Mouse (Mus musculus) urinary bladder, postnatal 10 days (tissue): ENCODE data around the gene Rasgrp2.

Experiments used
- DNase-seq: peaks from one replicate; pipeline ENCODE4 v3.0.0; 2022; ENCODE audit warnings: low spot score

Gene Rasgrp2

DNA sequence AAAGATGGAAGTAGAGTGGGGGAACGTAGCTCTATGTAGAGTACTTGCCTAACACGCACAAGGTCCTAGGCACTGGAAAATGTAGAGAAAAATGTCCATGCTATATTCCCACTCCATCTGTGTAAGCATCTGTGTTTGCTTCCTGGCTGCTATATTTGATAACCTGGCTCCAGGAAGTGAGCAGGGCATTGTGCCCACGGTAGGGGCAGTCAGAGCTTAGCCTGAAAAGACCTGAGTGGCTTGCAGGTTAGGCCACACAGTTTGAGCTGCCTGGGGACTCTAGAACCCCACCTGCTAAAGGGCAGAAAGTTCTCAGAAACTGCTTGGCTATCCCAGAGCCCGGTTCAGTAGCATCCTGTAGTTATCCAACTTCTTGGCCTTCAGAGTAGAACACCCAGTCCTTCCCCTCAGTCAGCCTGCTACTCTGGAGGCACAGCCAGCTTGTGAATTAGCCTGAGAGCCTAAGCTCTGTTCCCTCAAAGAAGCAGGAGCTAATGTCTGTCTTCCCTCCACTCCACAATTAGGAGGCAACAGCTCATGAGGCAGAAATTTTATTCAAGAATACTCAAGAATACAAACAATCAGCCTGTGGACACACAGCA, 16.7 kb upstream of the Rasgrp2 start:
- no peak for DNase-seq

DNA sequence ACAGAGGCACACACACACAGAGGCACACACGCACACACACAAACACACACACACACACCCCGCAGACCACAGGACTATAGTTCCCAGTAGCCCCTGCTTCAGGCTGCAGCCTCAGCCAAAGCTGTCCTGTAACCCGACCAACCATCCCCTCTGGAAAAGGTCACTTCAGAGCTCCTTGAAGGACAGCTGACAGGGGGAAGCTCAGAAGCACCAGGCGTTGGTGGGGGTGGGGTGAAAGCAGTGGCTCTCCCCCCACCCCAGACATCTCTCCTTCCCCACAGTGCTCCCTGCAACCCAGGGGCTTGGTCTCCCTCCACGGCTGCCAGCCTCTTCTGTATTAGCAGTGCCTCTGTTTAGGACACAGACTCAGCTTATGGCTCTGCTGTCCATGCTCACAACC, 15.7 kb upstream of the Rasgrp2 start:
- DNase-seq: no peak

DNA sequence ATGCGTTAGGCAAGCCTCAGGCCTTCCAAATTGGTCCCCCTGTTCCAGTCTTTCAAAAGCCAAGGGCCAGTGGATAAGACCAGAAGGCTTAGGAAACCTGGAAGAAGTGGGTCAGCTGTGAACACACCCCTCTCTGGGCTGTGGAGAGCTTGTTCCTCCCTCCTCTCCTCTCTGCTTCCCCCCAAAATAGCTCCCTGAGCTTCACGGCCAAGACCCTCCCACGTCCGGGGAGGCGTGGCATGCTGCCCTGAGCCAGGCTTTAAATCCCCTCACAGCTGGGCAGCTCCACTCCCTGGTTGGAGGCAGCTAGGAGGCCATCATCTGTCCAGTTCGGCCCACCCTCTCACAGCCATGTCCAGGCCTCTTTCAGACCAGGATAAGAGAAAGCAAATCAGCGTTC, 15.0 kb upstream of the Rasgrp2 start, which contains the start of gene Pygm:
Gene Pygm (plus strand): TSS at position 272 of the 400 bp plus-strand sequence.
- no peak for DNase-seq

DNA sequence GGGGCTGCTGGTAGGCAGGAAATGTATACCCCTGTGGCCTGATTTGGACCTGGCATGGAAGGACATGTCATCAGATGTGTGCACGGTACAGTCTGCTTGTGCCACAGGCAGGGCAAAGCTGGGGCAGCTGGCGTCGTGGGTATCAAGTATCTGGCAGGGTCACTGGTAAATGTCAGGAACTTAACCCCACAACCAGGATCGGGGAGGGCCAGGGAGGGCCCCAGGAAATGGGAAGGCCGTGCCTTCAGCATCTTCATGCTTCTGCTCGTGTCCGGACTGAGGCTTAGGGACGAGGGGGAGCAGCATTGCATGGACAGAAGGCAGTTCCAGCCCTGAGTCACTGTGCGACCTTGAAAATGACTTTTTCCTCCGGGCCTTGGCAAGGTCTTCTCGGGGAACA, 14.2 kb upstream of the Rasgrp2 start:
- no peak for DNase-seq

DNA sequence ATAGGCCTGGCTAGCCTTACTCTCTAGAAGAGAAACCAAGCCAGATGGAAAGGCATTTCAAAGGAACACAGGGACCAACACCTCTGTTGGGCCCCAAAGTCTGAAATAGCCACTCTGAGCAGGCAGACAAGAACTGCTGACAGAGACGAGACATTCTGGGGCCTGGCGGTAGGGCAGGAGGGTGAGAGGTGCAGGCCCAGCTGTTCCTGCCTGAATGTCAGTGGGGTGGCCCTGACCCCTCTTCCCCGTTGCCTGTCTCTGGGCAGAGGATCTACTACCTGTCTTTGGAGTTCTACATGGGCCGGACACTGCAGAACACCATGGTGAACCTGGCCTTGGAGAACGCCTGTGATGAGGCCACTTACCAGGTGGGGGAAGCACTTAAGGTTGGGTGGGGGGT, 13.7 kb upstream of the Rasgrp2 start:
- DNase-seq: no peak

DNA sequence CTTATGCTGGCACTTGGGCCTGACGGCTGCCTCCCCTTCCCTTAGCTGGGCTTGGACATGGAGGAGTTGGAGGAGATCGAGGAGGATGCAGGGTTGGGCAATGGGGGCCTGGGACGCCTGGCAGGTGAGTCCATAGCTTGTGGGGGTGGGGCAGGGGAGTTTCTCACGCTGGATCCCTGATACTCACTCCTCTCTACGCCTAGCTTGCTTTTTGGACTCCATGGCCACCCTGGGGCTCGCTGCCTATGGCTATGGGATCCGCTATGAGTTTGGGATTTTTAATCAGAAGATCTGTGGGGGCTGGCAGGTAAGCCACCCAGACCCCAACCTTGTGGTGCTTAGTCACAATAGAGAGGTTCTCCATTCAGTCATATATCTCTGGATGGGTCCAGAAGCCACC, 13.3 kb upstream of the Rasgrp2 start:
- no peak for DNase-seq

DNA sequence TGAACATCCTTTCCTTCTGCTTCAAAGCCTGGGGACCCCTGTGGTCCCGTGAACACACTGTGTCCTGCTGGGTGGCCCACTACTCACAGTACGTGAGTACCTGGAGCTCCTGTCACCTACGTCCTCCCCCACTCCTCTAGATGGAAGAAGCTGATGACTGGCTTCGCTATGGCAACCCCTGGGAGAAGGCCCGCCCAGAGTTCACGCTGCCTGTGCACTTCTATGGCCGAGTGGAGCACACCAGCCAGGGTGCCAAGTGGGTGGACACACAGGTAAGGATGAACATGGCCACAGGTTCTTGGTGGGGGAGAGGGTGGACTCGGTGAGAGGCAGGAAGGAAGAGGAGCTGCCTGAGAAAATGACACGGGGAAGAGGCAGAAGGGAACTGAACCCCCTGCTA, 12.9 kb upstream of the Rasgrp2 start:
- no peak for DNase-seq

DNA sequence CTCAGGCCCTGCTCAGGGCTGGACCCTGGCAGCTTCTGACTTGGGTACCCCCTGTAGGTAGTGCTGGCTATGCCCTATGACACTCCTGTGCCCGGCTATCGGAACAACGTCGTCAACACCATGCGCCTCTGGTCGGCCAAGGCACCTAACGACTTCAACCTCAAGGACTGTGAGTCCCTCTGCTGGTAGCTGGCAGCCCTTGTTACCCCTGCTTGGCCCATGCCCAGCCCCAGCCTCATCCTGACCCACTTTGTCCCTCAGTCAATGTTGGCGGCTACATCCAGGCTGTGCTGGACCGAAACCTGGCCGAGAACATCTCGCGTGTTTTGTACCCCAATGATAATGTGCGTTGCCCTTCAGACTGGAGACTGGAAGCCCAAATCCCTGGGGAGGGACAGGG, 11.1 kb upstream of the Rasgrp2 start:
- no peak for DNase-seq

DNA sequence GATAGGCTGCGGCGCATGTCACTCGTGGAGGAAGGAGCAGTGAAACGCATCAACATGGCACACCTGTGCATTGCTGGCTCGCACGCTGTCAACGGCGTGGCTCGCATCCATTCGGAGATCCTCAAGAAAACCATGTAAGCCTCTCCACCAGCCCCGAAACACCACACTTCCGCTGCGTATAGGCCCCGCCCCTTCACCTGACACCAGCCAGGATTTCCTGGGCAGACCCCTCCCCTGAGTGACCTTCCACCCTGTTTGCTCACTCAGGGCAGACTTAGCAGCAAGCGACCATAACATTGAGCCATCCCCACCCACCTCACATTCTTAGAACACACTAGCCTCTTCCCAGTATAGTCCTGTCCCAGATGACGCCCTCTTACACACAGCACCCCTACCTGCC, 9.3 kb upstream of the Rasgrp2 start:
- no peak for DNase-seq

DNA sequence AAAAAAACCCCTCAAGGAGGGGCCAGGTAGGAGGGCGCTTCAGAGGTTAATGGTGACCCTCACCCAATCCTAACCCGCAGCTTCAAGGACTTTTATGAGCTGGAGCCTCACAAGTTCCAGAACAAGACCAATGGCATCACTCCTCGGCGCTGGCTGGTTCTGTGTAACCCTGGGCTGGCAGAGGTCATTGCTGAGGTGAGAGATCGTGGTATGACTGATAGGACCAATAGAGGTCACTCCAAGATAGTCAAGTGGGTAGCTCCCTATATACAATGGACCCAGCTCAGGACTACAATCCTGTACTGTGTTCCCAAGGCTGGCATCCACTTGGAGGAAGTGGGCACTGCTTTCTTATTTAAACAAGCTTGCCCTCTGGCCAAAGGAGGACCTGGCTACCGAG, 8.9 kb upstream of the Rasgrp2 start:
- no peak for DNase-seq

DNA sequence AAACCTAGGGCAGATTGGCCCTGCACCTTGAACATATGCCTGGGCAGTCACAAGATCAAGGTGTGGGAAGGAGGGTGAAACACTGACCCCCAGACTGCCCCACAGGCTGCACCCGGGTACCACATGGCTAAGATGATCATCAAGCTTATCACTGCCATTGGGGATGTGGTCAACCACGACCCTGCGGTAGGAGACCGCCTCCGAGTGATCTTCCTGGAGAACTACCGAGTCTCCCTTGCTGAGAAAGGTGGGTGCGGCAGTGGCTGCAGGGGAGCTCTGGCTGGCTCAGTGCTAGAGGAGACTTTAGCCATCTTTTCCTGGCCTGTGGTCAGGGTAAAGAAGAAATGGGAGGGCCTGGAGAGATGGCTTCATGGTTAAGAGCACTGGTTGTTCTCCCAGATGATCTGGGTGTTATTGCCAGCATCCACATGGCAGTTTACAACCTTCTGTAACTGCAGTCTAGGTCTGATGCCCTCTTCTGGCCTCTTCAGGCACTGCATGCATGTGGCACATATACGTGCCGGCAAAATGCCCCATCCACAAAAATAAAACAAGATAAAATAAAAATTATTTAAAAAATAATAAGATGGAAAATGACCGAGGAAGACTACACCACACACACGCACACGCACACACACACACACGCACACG, 6.3 kb upstream of the Rasgrp2 start:
- DNase-seq: no peak

DNA sequence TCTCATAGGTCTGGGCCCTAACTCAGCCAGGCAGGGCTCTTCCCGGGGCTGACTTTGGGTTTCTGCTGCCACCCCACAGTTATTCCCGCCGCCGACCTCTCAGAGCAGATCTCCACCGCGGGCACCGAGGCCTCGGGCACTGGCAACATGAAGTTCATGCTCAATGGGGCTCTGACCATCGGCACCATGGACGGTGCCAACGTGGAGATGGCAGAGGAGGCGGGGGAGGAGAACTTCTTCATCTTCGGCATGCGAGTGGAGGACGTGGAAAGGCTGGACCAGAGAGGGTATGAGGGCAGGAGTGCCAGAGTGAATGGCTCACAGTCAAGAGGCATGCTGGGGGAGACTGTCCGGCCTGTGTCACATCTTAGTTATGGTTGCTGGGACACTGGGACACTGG, 5.5 kb upstream of the Rasgrp2 start:
- DNase-seq: no peak

DNA sequence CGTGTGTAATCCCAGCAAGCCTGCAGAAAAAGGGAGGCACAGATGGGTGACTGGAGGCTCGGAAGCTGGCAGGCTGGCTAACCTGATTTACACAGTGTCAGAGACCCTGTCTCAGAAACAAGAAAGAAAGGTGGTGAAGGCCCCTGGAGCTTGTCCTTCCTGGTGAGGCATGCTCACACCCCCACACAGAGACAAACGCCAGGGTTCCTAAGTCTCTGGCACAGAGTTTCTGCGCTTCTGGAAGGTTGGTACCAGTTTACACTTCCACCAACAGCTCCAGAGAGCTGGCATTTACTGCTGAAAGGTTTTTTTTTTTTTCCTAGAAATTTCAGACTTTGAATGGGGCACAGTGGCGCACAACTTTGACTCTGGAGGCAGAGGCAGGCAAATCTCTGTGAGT, 2.9 kb upstream of the Rasgrp2 start:
- no peak for DNase-seq

DNA sequence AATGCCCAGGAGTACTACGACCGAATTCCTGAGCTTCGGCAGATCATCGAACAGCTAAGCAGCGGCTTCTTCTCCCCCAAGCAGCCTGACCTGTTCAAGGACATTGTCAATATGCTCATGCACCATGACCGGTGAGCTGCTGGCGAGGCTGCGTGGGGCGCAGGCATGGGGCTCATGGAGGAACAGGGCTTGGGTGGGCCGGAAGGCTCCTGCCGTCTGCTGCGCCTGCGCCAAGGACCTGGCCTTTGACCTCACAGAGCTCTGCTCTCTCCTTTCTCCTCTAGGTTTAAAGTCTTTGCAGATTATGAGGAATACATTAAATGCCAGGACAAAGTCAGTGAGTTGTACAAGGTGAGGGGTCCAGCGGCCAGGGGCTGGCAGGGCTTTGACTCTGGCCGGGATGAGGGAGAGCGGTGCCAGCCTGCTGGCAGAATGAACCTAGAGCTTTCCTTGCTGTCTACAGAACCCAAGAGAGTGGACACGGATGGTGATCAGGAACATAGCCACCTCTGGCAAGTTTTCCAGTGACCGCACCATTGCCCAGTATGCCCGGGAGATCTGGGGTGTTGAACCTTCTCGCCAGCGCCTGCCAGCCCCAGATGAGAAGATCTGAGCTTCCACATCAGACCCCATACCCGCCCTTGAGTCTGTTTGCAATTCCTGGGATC, 1.4 kb upstream of the Rasgrp2 start:
- DNase-seq: no peak

DNA sequence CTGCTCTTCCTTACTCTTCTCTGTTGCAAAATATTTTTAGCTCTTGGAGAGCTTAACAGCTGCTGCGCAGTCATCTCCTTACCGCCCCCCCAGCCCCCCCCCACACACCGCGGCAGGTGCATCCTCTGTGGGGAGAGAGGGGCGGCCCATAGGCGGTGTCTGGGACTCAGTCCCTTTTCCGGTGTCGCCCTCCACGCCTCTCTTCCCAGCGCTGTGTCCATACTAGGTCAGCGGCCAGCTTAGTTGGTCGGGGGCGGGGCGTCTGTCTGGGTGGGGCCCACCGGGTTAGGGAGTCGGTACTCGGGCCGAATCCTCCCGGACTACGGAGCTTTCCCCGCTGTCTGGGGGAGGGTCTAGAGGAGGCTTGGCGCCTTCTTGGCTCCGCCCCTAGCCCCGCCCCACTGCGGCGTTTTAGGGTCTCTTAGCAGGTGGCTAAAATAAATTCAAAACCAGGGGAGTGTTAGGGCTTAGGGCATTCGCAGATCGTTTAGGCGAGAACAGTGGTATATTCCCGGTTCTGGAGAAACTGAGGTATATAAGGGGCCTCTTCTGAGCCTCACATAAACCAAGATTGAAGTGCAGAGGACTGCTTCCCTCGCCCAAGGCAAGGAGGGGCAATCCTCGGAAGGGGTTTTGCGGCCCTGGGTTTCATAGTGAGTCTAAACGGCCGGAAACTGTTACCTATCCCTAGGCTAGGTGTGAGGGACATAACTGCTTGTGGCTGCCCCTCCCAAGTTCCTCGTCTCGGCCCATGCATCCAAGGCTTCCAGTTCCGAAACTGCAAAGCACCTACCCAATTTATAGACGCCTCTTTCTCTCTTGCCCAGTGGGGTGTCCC, 474 bp upstream of the Rasgrp2 start:
- peak; percentile 52 for DNase-seq

DNA sequence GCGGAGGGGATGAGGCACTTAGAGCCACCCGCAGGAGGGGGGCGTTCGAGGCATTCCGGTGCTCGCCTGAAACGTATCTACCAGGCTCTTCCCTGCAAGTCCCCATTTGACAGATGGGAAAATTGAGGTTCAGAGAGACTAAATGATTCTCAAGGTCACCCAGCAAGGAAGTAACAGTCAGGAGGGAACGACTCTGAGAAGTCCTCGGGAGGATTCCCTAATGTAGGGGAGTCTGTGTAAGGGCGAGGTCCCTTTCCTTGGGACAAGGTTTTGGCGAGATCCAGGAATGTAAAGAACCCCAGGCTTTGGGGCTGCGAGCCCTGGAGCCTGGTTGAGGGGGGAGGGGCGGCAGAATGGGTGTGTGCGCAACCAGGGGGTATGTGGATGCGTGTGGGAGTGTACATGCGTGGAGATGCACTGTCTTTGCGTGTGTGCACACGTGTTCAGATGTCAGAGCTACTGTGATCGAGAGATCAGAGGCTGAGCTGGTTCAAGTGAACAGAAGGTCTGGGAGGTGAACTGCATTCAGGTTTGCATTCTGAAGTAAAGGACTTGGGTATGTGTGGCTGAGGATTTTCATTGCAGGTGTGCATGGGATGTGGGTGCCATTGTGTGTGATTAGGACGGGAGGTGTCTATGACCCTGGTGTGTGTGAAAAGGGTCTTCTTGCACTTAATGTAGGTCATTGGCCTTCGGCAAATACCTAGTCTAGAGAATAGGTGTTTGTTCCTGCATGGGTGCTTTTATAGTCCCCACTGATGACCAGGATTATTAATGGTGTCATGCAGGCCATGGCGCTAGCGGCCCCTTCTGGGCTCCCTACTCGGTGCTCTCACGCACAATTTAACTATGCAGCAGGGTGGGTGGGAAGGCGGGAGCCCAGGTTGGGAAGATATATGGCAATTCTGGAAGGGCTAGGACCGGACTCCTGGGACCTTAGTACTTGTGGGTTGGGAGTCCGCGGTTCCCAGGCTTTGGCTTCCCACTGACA, 1.3 kb downstream of the Rasgrp2 start:
- DNase-seq: no peak

DNA sequence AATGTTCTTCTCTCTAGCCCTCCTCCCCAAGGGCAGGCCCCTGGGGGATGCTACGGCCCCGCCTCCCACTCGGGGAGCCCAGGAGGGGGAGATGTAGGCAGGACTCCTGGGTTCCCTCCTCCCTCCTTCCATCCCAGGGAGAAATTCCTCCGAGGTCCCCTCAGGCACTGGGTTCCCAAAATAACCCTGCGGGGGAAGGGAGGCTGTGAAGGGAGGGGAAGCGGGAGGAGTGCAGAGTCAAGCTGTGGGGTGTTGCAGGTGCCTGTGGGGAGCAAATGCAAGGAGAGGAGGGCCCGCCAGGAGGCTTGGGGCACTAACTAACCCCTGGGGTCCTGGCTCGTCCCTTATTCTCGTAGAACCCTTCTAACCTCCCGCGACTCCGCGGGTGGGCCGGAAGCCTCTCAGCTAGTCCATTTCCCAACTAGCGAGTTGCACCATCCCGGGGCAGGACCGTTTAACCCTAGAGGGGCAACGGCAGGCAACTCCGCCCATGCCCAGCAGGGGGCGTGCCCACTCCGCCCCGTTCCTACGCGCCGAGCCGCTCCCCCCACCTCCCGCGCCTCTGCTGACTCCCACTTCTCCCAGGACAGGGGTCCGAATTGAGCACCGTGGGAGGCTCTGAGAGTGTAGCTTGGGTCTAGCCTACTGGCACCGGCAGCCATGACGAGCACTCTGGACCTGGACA, 2.1 kb downstream of the Rasgrp2 start:
- DNase-seq: peak; percentile 59

DNA sequence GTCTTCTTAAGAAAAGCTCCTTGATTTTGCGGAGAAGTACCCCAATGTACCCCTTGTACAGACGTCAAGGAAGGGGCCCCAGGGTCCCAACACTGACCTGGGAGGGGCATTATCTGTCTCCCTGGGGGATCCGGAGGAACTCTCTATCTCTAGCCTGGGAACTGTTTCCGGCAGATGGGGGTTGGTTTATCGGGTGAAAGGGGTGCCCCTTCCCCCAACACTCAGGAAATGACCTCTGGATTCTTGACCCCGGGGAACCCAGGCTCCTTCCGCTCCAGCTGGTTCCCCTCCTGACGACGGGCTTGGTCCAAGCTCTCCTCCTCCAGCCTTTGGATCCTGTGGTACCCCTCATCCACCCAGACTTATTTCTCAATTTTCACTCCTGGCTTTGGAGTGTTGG, 2.8 kb downstream of the Rasgrp2 start:
- DNase-seq: no peak

DNA sequence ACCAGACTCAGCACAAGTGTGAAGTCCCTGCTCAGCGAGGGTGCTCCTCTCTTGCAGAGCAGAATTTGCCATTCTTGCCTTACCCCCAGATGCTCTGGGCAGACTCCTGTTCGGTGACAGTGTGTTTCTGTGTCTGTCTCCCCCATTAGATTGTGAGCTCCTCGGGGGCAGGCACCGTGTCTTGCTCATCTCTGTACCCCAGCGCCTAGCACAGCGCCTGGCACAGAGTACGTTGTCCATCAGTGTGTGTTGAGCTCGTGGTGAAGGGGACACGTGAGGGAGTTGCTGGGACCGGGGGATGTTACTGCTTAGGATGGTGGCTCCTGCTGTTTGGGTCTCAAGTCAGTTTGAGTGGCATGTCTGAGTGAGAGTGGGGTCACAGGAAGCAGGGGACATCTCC, 4.7 kb downstream of the Rasgrp2 start:
- DNase-seq: no peak

DNA sequence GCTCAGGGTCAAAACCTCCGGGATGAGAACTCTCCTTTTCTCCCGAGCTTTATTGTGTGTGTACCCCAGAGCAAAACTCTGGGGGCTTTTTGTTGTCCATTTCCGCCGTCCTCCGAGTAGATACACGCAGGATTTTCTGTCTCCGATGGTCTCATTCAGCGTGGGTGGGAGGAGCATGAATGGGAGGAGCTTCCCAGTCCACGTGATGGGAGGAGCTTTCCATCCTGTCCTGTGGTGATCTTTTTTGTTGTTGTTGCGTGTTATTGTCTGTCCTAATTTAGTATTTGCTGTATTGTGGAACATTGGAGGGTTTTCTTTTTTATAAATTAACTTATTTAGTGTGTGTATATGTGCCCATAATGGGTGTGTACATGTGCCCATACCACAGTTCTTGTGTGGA, 6.3 kb downstream of the Rasgrp2 start:
- no peak for DNase-seq

DNA sequence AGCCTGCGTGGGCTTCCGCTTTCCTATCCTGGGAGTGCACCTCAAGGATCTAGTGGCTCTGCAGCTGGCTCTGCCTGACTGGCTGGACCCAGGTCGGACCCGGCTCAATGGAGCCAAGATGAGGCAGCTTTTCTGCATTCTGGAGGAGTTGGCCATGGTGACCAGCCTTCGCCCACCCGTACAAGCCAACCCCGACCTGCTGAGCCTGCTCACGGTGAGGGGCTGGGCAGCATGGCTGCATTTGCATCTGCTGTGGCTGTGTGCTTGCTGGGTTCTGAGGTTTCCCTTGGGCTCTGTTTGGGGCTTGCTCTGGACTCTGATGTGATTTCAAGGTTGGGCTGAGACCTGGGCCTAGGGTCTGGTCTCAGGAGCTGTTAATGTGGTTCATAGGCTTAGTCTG, 8.0 kb downstream of the Rasgrp2 start:
- no peak for DNase-seq
